Mouse (Mus musculus) limb, embryonic 11.5 days (tissue): ENCODE results near the gene Wdr13. TPM values are rescaled to one million over a fixed set of nuclear protein-coding genes. Genes with fewer than 3 reads are reported as not detected.
A peak's percentile ranks its signal among the peaks of the same experiment; 100 is the strongest.

ENCODE experiments used
- ATAC-seq: fragments of 200-750 bp; cut with Nextera tagmentation; 2 replicates; pipeline ENCODE4 v1.8.0; 2017; ENCODE audit warnings: low read depth; ENCODE audit not compliant: insufficient number of reproducible peaks, low FRiP score, low TSS enrichment
- DNase-seq: peaks from one replicate; pipeline ENCODE4 v3.0.0-alpha.2; 2015; ENCODE audit warnings: low spot score
- H3K27ac ChIP-seq: fragments of 300-500 bp; sonication (generic); replicated peaks from 2 replicates; pipeline ENCODE4 v1.5.1; 2014; ENCODE audit warnings: low read depth, mild to moderate bottlenecking, low read length
- H3K27me3 ChIP-seq: fragments of 300-500 bp; sonication (generic); 2 replicates; pipeline ENCODE4 v1.6.1; 2014; ENCODE audit warnings: mild to moderate bottlenecking, low read length, mixed read lengths; ENCODE audit not compliant: control insufficient read depth, insufficient read depth
- H3K36me3 ChIP-seq: fragments of 300-500 bp; sonication (generic); 2 replicates; pipeline ENCODE4 v1.6.1; 2014; ENCODE audit warnings: mild to moderate bottlenecking, low read length, moderate library complexity, mixed read lengths; ENCODE audit not compliant: control insufficient read depth, insufficient read depth
- H3K4me1 ChIP-seq: fragments of 300-500 bp; sonication (generic); 2 replicates; pipeline ENCODE4 v1.6.1; 2014; ENCODE audit warnings: low read length, mixed read lengths; ENCODE audit not compliant: control insufficient read depth, insufficient read depth
- H3K4me2 ChIP-seq: fragments of 300-500 bp; sonication (generic); 2 replicates; pipeline ENCODE4 v1.6.1; 2014; ENCODE audit warnings: low read depth, mild to moderate bottlenecking, moderate library complexity; ENCODE audit not compliant: severe bottlenecking
- H3K4me3 ChIP-seq: fragments of 300-500 bp; sonication (generic); 2 replicates; pipeline ENCODE4 v1.5.1; 2014; ENCODE audit warnings: low read depth, low read length
- H3K9ac ChIP-seq: fragments of 300-500 bp; sonication (generic); 2 replicates; pipeline ENCODE4 v1.6.1; 2014; ENCODE audit warnings: mild to moderate bottlenecking, low read length
- H3K9me3 ChIP-seq: fragments of 300-500 bp; sonication (generic); 2 replicates; pipeline ENCODE4 v1.6.1; 2016; ENCODE audit warnings: low read length; ENCODE audit not compliant: control insufficient read depth
- WGBS: fragments of 180-500 bp; shearing (Covaris S2); extraction: QIAGEN DNeasy Blood & Tissue Kit; methylation state at CpG from one replicate; pipeline ENCODE4 v1.1.7; 2014; 5-methylcytosine and 5-hydroxymethylcytosine counted together
- polyA plus RNA-seq: library from polyadenylated mRNA; unstranded; fragments of >200 nt; fragmentation: Nextera tagmentation; extraction: Ambion mirVana; gene quantifications from 2 replicates; pipeline ENCODE4 v1.2.1, GENCODE M21; 2014

Gene Wdr13
- polyA plus RNA-seq, 1 experiment from 2014 or later: 12.4 TPM

GRCm38 (mm10) chrX:8131393-8131792 lies 1.3 kb downstream of the Wdr13 start:
- H3K4me3 ChIP-seq: 0 out of 2 replicates have a peak overlapping the region, but pooled peaks have one; percentile 49
- no peaks in the 10 kb centered on the region for H3K27me3 ChIP-seq
- DNase-seq (no peak), ATAC-seq (0 out of 2 replicates have a peak, but pooled peaks have one; percentile 6)
- H3K36me3 ChIP-seq: no peaks in the 10 kb centered on the region
- H3K9ac ChIP-seq: no peak overlapping the region
- 92% methylated on average over 17 of the region's 17 CpGs for WGBS
- no peaks in the 10 kb centered on the region for H3K4me1 ChIP-seq
- no peak overlapping the region for H3K27ac ChIP-seq
- H3K9me3 ChIP-seq: no peaks in the 10 kb centered on the region
- H3K4me2 ChIP-seq: peak overlapping the region; percentile 53; the same call in 1 of the 2 replicates

GRCm38 (mm10) chrX:8125235-8125634 lies 7.5 kb downstream of the Wdr13 start:
- WGBS: 82% methylated on average over 7 of the region's 7 CpGs
- Histone ChIP-seq H3K9ac (no peak overlapping the region), H3K9me3 (no peaks in the 10 kb centered on the region), H3K4me2 (no peak overlapping the region), H3K4me3 (no peak overlapping the region), H3K4me1 (no peaks in the 10 kb centered on the region), H3K27ac (no peak overlapping the region), H3K36me3 (0 out of 2 replicates have a peak, but pooled peaks cover 2% of the 10 kb centered on the region), H3K27me3 (no peaks in the 10 kb centered on the region)
- ATAC-seq: no peak
- no peak for DNase-seq

GRCm38 (mm10) chrX:8123821-8124470 lies 8.7 kb downstream of the Wdr13 start:
- DNase-seq (no peak), ATAC-seq (no peak)
- Histone ChIP-seq H3K27ac (no peak overlapping the region), H3K36me3 (0 out of 2 replicates have a peak, but pooled peaks cover 2% of the 10 kb centered on the region), H3K27me3 (no peaks in the 10 kb centered on the region), H3K4me2 (no peak overlapping the region), H3K9ac (no peak overlapping the region), H3K4me1 (no peaks in the 10 kb centered on the region), H3K9me3 (no peaks in the 10 kb centered on the region), H3K4me3 (no peak overlapping the region)
- 86% methylated on average over 6 of the region's 6 CpGs for WGBS

- H3K4me2 ChIP-seq: no peak overlapping the region
- H3K27me3 ChIP-seq: no peaks in the 10 kb centered on the region
- H3K27ac ChIP-seq: no peak overlapping the region
- no peak for ATAC-seq
- no peaks in the 10 kb centered on the region for H3K9me3 ChIP-seq
- no peak overlapping the region for H3K9ac ChIP-seq
- no peak overlapping the region for H3K4me3 ChIP-seq
- H3K4me1 ChIP-seq: no peaks in the 10 kb centered on the region
- DNase-seq: no peak
- no peaks in the 10 kb centered on the region for H3K36me3 ChIP-seq
Measured at GRCm38 (mm10) chrX:8117264-8117663, 15.4 kb downstream of the Wdr13 start.

GRCm38 (mm10) chrX:8115275-8115674 lies 17.4 kb downstream of the Wdr13 start:
- H3K4me2 ChIP-seq: no peak overlapping the region
- H3K4me3 ChIP-seq: no peak overlapping the region
- H3K36me3 ChIP-seq: no peaks in the 10 kb centered on the region
- DNase-seq (no peak), ATAC-seq (no peak)
- H3K9ac ChIP-seq: no peak overlapping the region
- H3K4me1 ChIP-seq: no peaks in the 10 kb centered on the region
- no peaks in the 10 kb centered on the region for H3K9me3 ChIP-seq
- no peak overlapping the region for H3K27ac ChIP-seq
- WGBS: 82% methylated on average over 4 of the region's 4 CpGs
- H3K27me3 ChIP-seq: no peaks in the 10 kb centered on the region

GRCm38 (mm10) chrX:8105019-8105418 lies 27.7 kb downstream of the Wdr13 start:
- no peaks in the 10 kb centered on the region for H3K9me3 ChIP-seq
- no peak overlapping the region for H3K4me3 ChIP-seq
- ATAC-seq (no peak), DNase-seq (no peak)
- 0 out of 2 replicates have a peak, but pooled peaks cover 2% of the 10 kb centered on the region for H3K4me1 ChIP-seq
- no peak overlapping the region for H3K4me2 ChIP-seq
- no peaks in the 10 kb centered on the region for H3K36me3 ChIP-seq
- WGBS: 95% methylated on average over 3 of the region's 3 CpGs
- H3K27ac ChIP-seq: no peak overlapping the region
- H3K9ac ChIP-seq: no peak overlapping the region
- no peaks in the 10 kb centered on the region for H3K27me3 ChIP-seq

GRCm38 (mm10) chrX:8102213-8102668 lies 30.5 kb downstream of the Wdr13 start:
- Histone ChIP-seq H3K4me1 (0 out of 2 replicates have a peak, but pooled peaks cover 2% of the 10 kb centered on the region), H3K36me3 (no peaks in the 10 kb centered on the region), H3K9me3 (no peaks in the 10 kb centered on the region), H3K9ac (no peak overlapping the region), H3K27ac (no peak overlapping the region), H3K27me3 (no peaks in the 10 kb centered on the region), H3K4me2 (no peak overlapping the region), H3K4me3 (no peak overlapping the region)
- ATAC-seq: no peak
- 72% methylated on average over 7 of the region's 7 CpGs for WGBS
- DNase-seq: no peak

- no peaks in the 10 kb centered on the region for H3K36me3 ChIP-seq
- H3K27me3 ChIP-seq: no peaks in the 10 kb centered on the region
- 0 out of 2 replicates have a peak, but pooled peaks cover 2% of the 10 kb centered on the region for H3K4me1 ChIP-seq
- ATAC-seq: no peak
- H3K4me3 ChIP-seq: no peak overlapping the region
- WGBS: 23% methylated on average over 3 of the region's 3 CpGs
- H3K9me3 ChIP-seq: no peaks in the 10 kb centered on the region
- no peak overlapping the region for H3K27ac ChIP-seq
- H3K9ac ChIP-seq: no peak overlapping the region
- no peak overlapping the region for H3K4me2 ChIP-seq
- peak; percentile 70 for DNase-seq
Measured at GRCm38 (mm10) chrX:8101017-8101416, 31.7 kb downstream of the Wdr13 start.
